Mouse (Mus musculus) hindbrain, embryonic 10.5 days (tissue): ENCODE results near the gene Hipk1. TPM values are rescaled to one million over a fixed set of nuclear protein-coding genes. Genes with fewer than 3 reads are reported as not detected.
A peak's percentile ranks its signal among the peaks of the same experiment; 100 is the strongest.

Experiments used
- DNase-seq: peaks from one replicate; pipeline ENCODE4 v3.0.0-alpha.2; 2017; ENCODE audit warnings: low spot score
- H3K27ac ChIP-seq: fragments of 300-500 bp; sonication (generic); 2 replicates; pipeline ENCODE4 v1.5.1; 2016; ENCODE audit warnings: mild to moderate bottlenecking, moderate library complexity
- H3K27me3 ChIP-seq: fragments of 300-500 bp; sonication (generic); 2 replicates; pipeline ENCODE4 v1.6.1; 2016; ENCODE audit warnings: mild to moderate bottlenecking; ENCODE audit not compliant: poor library complexity, insufficient read depth, severe bottlenecking
- H3K36me3 ChIP-seq: fragments of 300-500 bp; sonication (generic); 2 replicates; pipeline ENCODE4 v1.6.1; 2016; ENCODE audit warnings: mild to moderate bottlenecking, moderate library complexity
- H3K4me1 ChIP-seq: fragments of 300-500 bp; sonication (generic); replicated peaks from 2 replicates; pipeline ENCODE4 v1.6.1; 2016; ENCODE audit warnings: mild to moderate bottlenecking
- H3K4me3 ChIP-seq: fragments of 300-500 bp; sonication (generic); 2 replicates; pipeline ENCODE4 v1.5.1; 2016; ENCODE audit warnings: mild to moderate bottlenecking, moderate library complexity
- H3K9me3 ChIP-seq: fragments of 300-500 bp; sonication (generic); 2 replicates; pipeline ENCODE4 v1.6.1; 2016; ENCODE audit warnings: mild to moderate bottlenecking, moderate library complexity
- WGBS: fragments of 180-500 bp; shearing (Covaris S2); methylation state at CpG from one replicate; pipeline ENCODE4 v1.1.7; 2016; 5-methylcytosine and 5-hydroxymethylcytosine counted together
- polyA plus RNA-seq: library from polyadenylated mRNA; unstranded; fragments of >200 nt; fragmentation: Nextera tagmentation; extraction: Ambion mirVana; gene quantifications from 2 replicates; pipeline ENCODE4 v1.2.1, GENCODE M21; 2016

Hipk1 gene
- polyA plus RNA-seq, 1 experiment from 2014 or later: 10.4 TPM

GRCm38 (mm10) chr3:103789096-103789495 lies 2.3 kb downstream of the Hipk1 start:
- WGBS: 87% methylated on average over 7 of the region's 7 CpGs

GRCm38 (mm10) chr3:103787225-103787624 lies 4.1 kb downstream of the Hipk1 start:
- H3K4me1 ChIP-seq: peaks cover 23% of the 10 kb centered on the region
- H3K27ac ChIP-seq: no peak overlapping the region
- H3K27me3 ChIP-seq: no peaks in the 10 kb centered on the region
- H3K9me3 ChIP-seq: no peaks in the 10 kb centered on the region
- WGBS: 67% methylated on average over 7 of the region's 7 CpGs
- H3K36me3 ChIP-seq: no peaks in the 10 kb centered on the region
- DNase-seq: no peak
- no peak overlapping the region for H3K4me3 ChIP-seq

More at GRCm38 (mm10) chr3:103789096-103789495, 2.3 kb downstream of the Hipk1 start:
- H3K4me3 ChIP-seq: peak overlapping the region; percentile 94; the same call in 1 of the 2 replicates
- no peak for DNase-seq
- H3K4me1 ChIP-seq: peaks cover 23% of the 10 kb centered on the region
- H3K36me3 ChIP-seq: no peaks in the 10 kb centered on the region
- no peaks in the 10 kb centered on the region for H3K9me3 ChIP-seq
- H3K27me3 ChIP-seq: no peaks in the 10 kb centered on the region
- no peak overlapping the region for H3K27ac ChIP-seq

- WGBS: 87% methylated on average over 4 of the region's 4 CpGs
Measured at GRCm38 (mm10) chr3:103782844-103783609, 8.3 kb downstream of the Hipk1 start.

GRCm38 (mm10) chr3:103780777-103781176 lies 10.6 kb downstream of the Hipk1 start:
- Histone ChIP-seq H3K27me3 (no peaks in the 10 kb centered on the region), H3K9me3 (no peaks in the 10 kb centered on the region), H3K4me3 (no peak overlapping the region), H3K4me1 (no peaks in the 10 kb centered on the region), H3K27ac (no peak overlapping the region), H3K36me3 (peaks cover 19% of the 10 kb centered on the region)
- no peak for DNase-seq
- 85% methylated on average over 5 of the region's 5 CpGs for WGBS

More at GRCm38 (mm10) chr3:103782844-103783609, 8.3 kb downstream of the Hipk1 start:
- no peak for DNase-seq
- Histone ChIP-seq H3K27ac (no peak overlapping the region), H3K36me3 (peaks cover 3% of the 10 kb centered on the region), H3K4me1 (no peaks in the 10 kb centered on the region), H3K9me3 (no peaks in the 10 kb centered on the region), H3K4me3 (no peak overlapping the region), H3K27me3 (no peaks in the 10 kb centered on the region)

- no peak overlapping the region for H3K4me3 ChIP-seq
- peaks cover 24% of the 10 kb centered on the region for H3K36me3 ChIP-seq
- no peaks in the 10 kb centered on the region for H3K4me1 ChIP-seq
- no peaks in the 10 kb centered on the region for H3K9me3 ChIP-seq
- no peak overlapping the region for H3K27ac ChIP-seq
- 88% methylated on average over 3 of the region's 3 CpGs for WGBS
- DNase-seq: no peak
- H3K27me3 ChIP-seq: no peaks in the 10 kb centered on the region
Measured at GRCm38 (mm10) chr3:103780271-103780670, 11.1 kb downstream of the Hipk1 start.

- Histone ChIP-seq H3K4me3 (no peak overlapping the region), H3K27me3 (no peaks in the 10 kb centered on the region), H3K36me3 (peaks cover 26% of the 10 kb centered on the region), H3K27ac (no peak overlapping the region), H3K9me3 (no peaks in the 10 kb centered on the region), H3K4me1 (no peaks in the 10 kb centered on the region)
- DNase-seq: no peak
- WGBS: 90% methylated on average over 7 of the region's 7 CpGs
Measured at GRCm38 (mm10) chr3:103779183-103779582, 12.2 kb downstream of the Hipk1 start.

- 92% methylated on average over 6 of the region's 6 CpGs for WGBS
- DNase-seq: no peak
- Histone ChIP-seq H3K27ac (no peak overlapping the region), H3K27me3 (no peaks in the 10 kb centered on the region), H3K4me3 (no peak overlapping the region), H3K9me3 (no peaks in the 10 kb centered on the region), H3K36me3 (peaks cover 31% of the 10 kb centered on the region), H3K4me1 (no peaks in the 10 kb centered on the region)
Measured at GRCm38 (mm10) chr3:103778660-103779059, 12.7 kb downstream of the Hipk1 start.

- no peaks in the 10 kb centered on the region for H3K4me1 ChIP-seq
- no peak overlapping the region for H3K27ac ChIP-seq
- no peaks in the 10 kb centered on the region for H3K27me3 ChIP-seq
- no peak for DNase-seq
- WGBS: 93% methylated on average over 11 of the region's 11 CpGs
- H3K36me3 ChIP-seq: peaks cover 37% of the 10 kb centered on the region
- H3K9me3 ChIP-seq: no peaks in the 10 kb centered on the region
- H3K4me3 ChIP-seq: no peak overlapping the region
Measured at GRCm38 (mm10) chr3:103777940-103778339, 13.4 kb downstream of the Hipk1 start.

GRCm38 (mm10) chr3:103774009-103774408 lies 17.4 kb downstream of the Hipk1 start:
- H3K27me3 ChIP-seq: no peaks in the 10 kb centered on the region
- peaks cover 57% of the 10 kb centered on the region for H3K36me3 ChIP-seq
- H3K4me3 ChIP-seq: no peak overlapping the region
- DNase-seq: no peak
- WGBS: 93% methylated on average over 15 of the region's 15 CpGs
- H3K27ac ChIP-seq: no peak overlapping the region
- no peaks in the 10 kb centered on the region for H3K9me3 ChIP-seq
- no peaks in the 10 kb centered on the region for H3K4me1 ChIP-seq

GRCm38 (mm10) chr3:103773508-103773907 lies 17.9 kb downstream of the Hipk1 start:
- Histone ChIP-seq H3K9me3 (no peaks in the 10 kb centered on the region), H3K4me1 (no peaks in the 10 kb centered on the region), H3K4me3 (no peak overlapping the region), H3K36me3 (peaks cover 62% of the 10 kb centered on the region), H3K27ac (no peak overlapping the region), H3K27me3 (no peaks in the 10 kb centered on the region)
- WGBS: 89% methylated on average over 3 of the region's 3 CpGs
- DNase-seq: no peak

GRCm38 (mm10) chr3:103772846-103773245 lies 18.5 kb downstream of the Hipk1 start:
- H3K27ac ChIP-seq: no peak overlapping the region
- no peak for DNase-seq
- no peaks in the 10 kb centered on the region for H3K27me3 ChIP-seq
- peaks cover 62% of the 10 kb centered on the region for H3K36me3 ChIP-seq
- H3K4me3 ChIP-seq: no peak overlapping the region
- no peaks in the 10 kb centered on the region for H3K9me3 ChIP-seq
- no peaks in the 10 kb centered on the region for H3K4me1 ChIP-seq
- WGBS: 93% methylated on average over 4 of the region's 4 CpGs

GRCm38 (mm10) chr3:103771531-103772130 lies 19.7 kb downstream of the Hipk1 start:
- no peaks in the 10 kb centered on the region for H3K27me3 ChIP-seq
- peaks cover 50% of the 10 kb centered on the region for H3K36me3 ChIP-seq
- no peak overlapping the region for H3K27ac ChIP-seq
- 91% methylated on average over 9 of the region's 9 CpGs for WGBS
- H3K4me3 ChIP-seq: no peak overlapping the region
- no peak for DNase-seq
- no peaks in the 10 kb centered on the region for H3K9me3 ChIP-seq
- no peaks in the 10 kb centered on the region for H3K4me1 ChIP-seq

GRCm38 (mm10) chr3:103766789-103767188 lies 24.6 kb downstream of the Hipk1 start:
- H3K9me3 ChIP-seq: no peaks in the 10 kb centered on the region
- WGBS: 77% methylated on average over 3 of the region's 3 CpGs
- no peaks in the 10 kb centered on the region for H3K4me1 ChIP-seq
- peaks cover 54% of the 10 kb centered on the region for H3K36me3 ChIP-seq
- H3K27ac ChIP-seq: no peak overlapping the region
- no peak for DNase-seq
- H3K4me3 ChIP-seq: no peak overlapping the region
- H3K27me3 ChIP-seq: no peaks in the 10 kb centered on the region
